Mouse (Mus musculus) gastrocnemius, adult 2 months (tissue): ENCODE results near the gene Tssc4. TPM values are rescaled to one million over a fixed set of nuclear protein-coding genes. Genes with fewer than 3 reads are reported as not detected.

ENCODE experiments used
- DNase-seq: peaks from one replicate; pipeline ENCODE4 v3.0.0; 2022
- H3K27ac ChIP-seq: fragments of 200-600 bp; 2 replicates; pipeline ENCODE4 v1.8.1; 2022; ENCODE audit warnings: mild to moderate bottlenecking
- H3K4me3 ChIP-seq: fragments of 200-600 bp; 2 replicates; pipeline ENCODE4 v1.8.1; 2022; ENCODE audit warnings: mild to moderate bottlenecking, moderate library complexity
- CTCF ChIP-seq: fragments of 200-600 bp; IDR thresholded peaks from 2 replicates; pipeline ENCODE4 v1.8.1; 2022; ENCODE audit warnings: antibody characterized with exemption, mild to moderate bottlenecking, moderate library complexity
- intact Hi-C: fragments of 180-260 bp; cut with DNase I; formaldehyde crosslinking; loops from one replicate; pipeline ENCODE4 v1.15.1; 2025
- total RNA-seq, 2 experiments: library from RNA; stranded (reverse); gene quantifications; 2 replicates each; pipeline ENCODE4 v1.2.3; 2021

The Tssc4 gene
- total RNA-seq, 2 experiments from 2014 or later, result 6.6 to 8.2 TPM

DNA sequence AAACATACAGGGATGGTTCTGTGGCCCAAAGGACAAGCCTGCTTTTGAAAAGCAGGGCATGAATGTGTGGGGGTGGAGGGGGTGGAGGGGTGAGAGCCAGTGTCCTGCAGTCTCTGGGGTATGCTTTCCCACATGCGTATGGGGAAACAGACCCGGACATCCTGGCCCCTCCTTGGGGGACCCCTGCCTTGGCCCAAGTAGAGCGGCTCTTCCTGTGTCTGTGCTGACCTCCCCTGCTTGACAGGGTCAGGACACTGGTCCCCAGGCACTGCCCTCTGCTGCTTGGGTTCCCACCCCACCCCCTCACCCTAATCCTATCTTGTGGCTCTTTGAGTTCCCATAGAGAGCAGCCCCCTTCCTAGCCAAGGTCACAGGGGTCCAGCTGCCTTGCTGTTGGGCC lies 40.6 kb downstream of the Tssc4 start:
- intact Hi-C loops, result no loop called here
- no peak for DNase-seq
- TF ChIP-seq CTCF, result no peak
- Histone ChIP-seq H3K27ac (no peak overlapping the region), H3K4me3 (no peak overlapping the region)

DNA sequence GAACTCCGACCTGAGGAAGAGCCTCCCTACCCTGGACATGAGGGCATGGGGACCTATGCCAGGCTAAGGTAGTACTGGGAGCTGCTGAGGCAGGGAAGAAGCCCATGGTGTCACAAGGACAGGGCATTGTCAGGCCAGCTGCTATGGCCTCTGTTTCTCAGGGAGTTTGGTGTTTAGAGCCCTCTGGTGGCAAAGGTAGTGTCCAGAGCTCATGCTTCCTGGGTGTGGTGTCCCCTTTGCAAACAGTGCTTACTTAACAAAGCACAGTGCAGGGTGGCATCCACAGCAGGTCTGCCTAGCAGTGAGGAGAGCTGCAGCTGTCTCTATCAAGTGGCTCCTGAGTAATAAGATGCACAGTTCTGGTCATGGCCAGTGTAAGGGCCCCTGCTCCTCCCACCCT lies 41.8 kb downstream of the Tssc4 start:
- intact Hi-C loops, result no loop called here
- Histone ChIP-seq H3K4me3 (no peak overlapping the region), H3K27ac (no peak overlapping the region)
- no peak for DNase-seq
- TF ChIP-seq CTCF, result peak; percentile 14; the same call in 1 of the 2 replicates

DNA sequence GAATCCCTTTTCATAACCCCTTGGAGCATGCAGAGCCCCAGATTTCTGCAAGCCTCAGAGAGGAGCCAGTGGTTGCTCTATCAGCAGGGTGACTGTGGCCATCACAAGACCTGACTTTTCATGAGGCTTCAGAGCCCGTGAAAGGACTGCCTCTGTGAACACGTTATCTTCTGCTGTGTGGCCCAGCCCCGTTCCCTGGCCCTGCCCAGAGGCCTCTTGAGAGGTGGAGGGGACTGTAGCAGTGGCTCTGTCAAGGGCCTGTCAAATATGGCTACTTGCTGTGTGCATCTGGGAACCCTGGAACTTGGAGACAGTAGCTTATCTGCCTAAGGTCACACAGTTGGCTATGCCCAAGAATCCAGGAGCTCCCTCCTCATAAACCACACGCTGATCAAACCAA lies 42.7 kb downstream of the Tssc4 start:
- no peak overlapping the region for H3K4me3 ChIP-seq
- intact Hi-C loops, result no loop called here
- no peak overlapping the region for H3K27ac ChIP-seq
- no peak for DNase-seq
- TF ChIP-seq CTCF, result no peak

- H3K27ac ChIP-seq, result no peak overlapping the region
- no peak for TF ChIP-seq CTCF
- no peak overlapping the region for H3K4me3 ChIP-seq
- intact Hi-C loops, result no loop called here
- no peak for DNase-seq
These were observed 43.3 kb downstream of the Tssc4 start for GRCm38 (mm10) chr7:143112395-143112794.

DNA sequence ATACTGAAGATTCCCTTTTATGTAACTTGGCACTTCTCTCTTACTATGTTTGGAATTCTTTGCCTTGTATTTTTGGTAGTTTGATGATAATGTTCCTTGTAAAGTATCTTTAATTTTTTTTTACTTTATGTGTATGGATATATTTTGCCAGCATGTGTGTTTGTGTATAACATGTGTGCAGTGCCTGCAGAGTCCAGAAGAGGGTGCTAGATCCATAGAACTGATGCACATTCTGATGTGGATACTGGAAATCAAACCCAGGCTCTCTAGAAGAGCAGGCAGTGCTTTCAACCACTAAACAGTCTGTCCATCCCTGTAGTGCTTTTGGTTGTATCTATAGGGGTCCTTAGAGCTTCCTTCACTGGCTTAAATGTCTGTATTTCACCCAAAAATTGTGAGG lies 45.7 kb downstream of the Tssc4 start:
- Histone ChIP-seq H3K27ac (no peak overlapping the region), H3K4me3 (no peak overlapping the region)
- intact Hi-C loops, result no loop called here
- no peak for TF ChIP-seq CTCF
- no peak for DNase-seq

GRCm38 (mm10) chr7:143116521-143116920 lies 47.5 kb downstream of the Tssc4 start:
- intact Hi-C loops, result no loop called here
- TF ChIP-seq CTCF, result no peak
- Histone ChIP-seq H3K4me3 (no peak overlapping the region), H3K27ac (no peak overlapping the region)
- no peak for DNase-seq

DNA sequence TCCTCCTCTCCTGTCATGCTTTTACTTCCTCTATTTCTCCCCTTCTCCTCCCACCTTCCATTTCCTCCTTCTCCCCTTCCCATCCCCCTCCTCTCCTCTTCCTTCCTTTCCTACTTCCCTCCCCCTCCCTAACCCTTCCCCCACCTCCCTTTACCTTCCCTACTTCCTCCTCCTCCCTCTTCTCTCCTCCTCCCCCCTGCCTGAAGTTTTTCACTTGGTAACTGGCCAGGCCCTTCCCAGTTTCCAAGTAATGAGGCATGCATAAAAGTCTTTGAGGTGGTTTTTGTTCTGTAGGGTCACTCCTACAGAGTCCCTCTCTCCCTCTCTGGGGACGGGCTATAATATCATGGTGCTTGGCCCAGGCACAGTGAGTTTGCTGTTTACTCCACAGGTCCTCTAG lies 50.4 kb downstream of the Tssc4 start:
- no peak overlapping the region for H3K4me3 ChIP-seq
- DNase-seq, result no peak
- TF ChIP-seq CTCF, result no peak
- intact Hi-C loops, result no loop called here
- no peak overlapping the region for H3K27ac ChIP-seq

DNA sequence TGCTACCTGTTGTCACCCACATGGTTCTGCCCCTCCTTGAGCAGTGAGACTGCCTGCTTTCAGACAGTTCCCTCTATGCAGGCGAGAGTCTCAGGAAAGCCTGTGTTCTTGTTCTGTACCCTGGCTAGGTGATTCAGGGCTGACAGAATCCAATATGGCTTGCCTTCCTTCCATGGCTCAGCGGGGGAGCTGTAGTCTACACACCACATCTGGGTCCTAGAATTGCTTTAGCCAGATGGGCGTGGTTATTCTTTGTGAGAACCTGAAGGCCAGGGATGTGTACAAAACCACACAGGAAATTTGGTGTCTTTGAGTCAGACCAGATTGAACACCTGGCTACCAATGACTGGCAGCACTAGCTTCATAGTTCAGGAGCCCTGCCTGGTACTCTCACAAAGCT lies 50.8 kb downstream of the Tssc4 start:
- intact Hi-C loops, result no loop called here
- no peak overlapping the region for H3K4me3 ChIP-seq
- TF ChIP-seq CTCF, result no peak
- no peak overlapping the region for H3K27ac ChIP-seq
- DNase-seq, result no peak

Other genes starting within 250 kb of the Tssc4 start
- under 1 TPM in 1 of 2 experiments, not detected in 1; 0.33 TPM for gene Th, start 138.1 kb upstream of the Tssc4 start, total RNA-seq
- gene Ascl2, start 100.0 kb upstream of the Tssc4 start, total RNA-seq, result not detected
- under 1 TPM; 0.23 to 0.39 TPM for gene Tspan32, start 64.2 kb upstream of the Tssc4 start, total RNA-seq
- 100 to 1,000 TPM; 100 to 129 TPM for gene Cd81, start 16.5 kb upstream of the Tssc4 start, total RNA-seq
- not detected for gene Trpm5, start 25.4 kb downstream of the Tssc4 start, total RNA-seq
- under 1 TPM; 0.33 to 0.67 TPM for gene Kcnq1, start 37.1 kb downstream of the Tssc4 start, total RNA-seq